Comparison of ENCODE assay signal across 9 mouse cellular contexts in the genomic region with DNA sequence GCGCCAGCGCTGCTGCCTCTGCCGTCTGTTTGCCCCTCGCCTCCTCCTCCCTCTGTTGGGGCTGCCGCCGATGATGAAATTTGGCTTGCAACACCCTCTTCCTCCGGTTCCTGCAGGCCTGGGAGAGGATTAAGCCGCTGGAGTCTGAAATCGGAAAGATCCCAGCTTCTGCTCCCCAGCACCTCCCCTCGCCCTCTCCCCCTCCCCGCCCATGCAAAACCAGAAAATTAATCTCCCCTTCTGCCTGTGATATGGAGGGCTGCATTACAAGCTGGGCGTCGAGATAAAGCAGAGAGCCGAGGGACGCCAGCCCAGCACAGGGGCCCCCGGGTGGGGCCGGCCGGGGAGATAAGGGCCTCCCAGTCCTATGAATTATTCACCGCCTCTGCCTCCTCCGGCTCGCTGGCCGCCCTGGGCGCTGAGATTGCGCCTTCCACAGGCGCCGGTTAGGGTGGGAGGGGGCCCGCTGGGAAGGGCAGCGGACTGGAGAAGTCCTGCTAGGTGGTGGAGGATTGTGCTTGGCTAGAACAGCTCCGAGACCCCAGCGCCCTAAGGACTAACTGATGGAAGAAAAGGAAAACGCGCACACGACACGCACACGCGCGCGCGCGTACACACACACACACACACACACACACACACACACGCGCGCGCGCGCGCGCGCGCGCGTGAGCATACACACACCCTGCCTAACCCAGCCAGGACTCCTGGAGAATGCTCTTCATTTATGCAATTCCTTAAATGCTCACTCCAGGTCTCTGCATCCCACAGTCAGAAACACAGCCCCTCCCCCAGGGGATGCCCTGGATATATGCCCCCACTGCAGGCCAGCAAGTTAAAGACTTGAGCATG. TPM values are rescaled to one million over a fixed set of nuclear protein-coding genes. Genes with fewer than 3 reads are reported as not detected.
A peak's percentile ranks its signal among the peaks of the same experiment; 100 is the strongest.
DNase-seq lines count a peak whose midpoint lies in the region; ATAC-seq and TF ChIP-seq lines count a peak whose summit lies in the region.
"Had no signal": no experiment of that assay in that cellular context is flagged by ENCODE, and none has a peak within 500 bp of the region (broad histone marks: within the 10 kb centered on the region; RNA-seq: fewer than 3 reads in every experiment).

No protein-coding gene starts in this region.

- no peak for TF ChIP-seq CTCF in E14TG2a.4 (conservative IDR thresholded peaks at IDR 0.05; ENCODE audit: low read length)

- peaks cover 54% of the 10 kb centered on the region for H3K27me3 ChIP-seq in E14TG2a.4 (ENCODE audit: insufficient read depth, low read length)
- peaks cover 26% of the 10 kb centered on the region for H3K27me3 ChIP-seq in embryonic facial prominence, embryonic 11.5 days (ENCODE audit: control insufficient read depth, insufficient read depth, low read length)
- H3K27me3 ChIP-seq in liver, embryonic 15.5 days, result peaks cover 97% of the 10 kb centered on the region

- H3K27ac ChIP-seq in embryonic facial prominence, embryonic 11.5 days (replicated peaks; ENCODE audit: low read depth, low read length), result no peak overlapping the region
- 0 out of 2 replicates have a peak overlapping the region, but pooled peaks have one; percentile 41 for H3K27ac ChIP-seq in liver, embryonic 15.5 days (replicated peaks)

- H3K36me3 ChIP-seq in E14TG2a.4 (ENCODE audit: insufficient read depth, low read length), result no peaks in the 10 kb centered on the region
- H3K36me3 ChIP-seq in embryonic facial prominence, embryonic 11.5 days (replicated peaks; ENCODE audit: control insufficient read depth, insufficient read depth, low read depth, low read length), result no peaks in the 10 kb centered on the region
- no peaks in the 10 kb centered on the region for H3K36me3 ChIP-seq in liver, embryonic 15.5 days (replicated peaks)

- peak overlapping the region; percentile 82 for H3K4me2 ChIP-seq in embryonic facial prominence, embryonic 11.5 days (ENCODE audit: low read depth, low read length)
- H3K4me2 ChIP-seq in liver, embryonic 15.5 days, result peak overlapping the region; percentile 75

- DNase-seq in adrenal gland, postnatal 14 days, result peak; percentile 83
- DNase-seq in embryonic facial prominence, embryonic 11.5 days (ENCODE audit: low spot score), result peak; percentile 58
- DNase-seq in heart, adult 9 months (ENCODE audit: low spot score in 2 of 2), result peak; percentile 54 to 56
- DNase-seq in kidney, postnatal 14 days, result peak; percentile 41
- DNase-seq in neural tube, embryonic 10.5 days (ENCODE audit: extremely low spot score, low spot score), result peak; percentile 73
- no peak for DNase-seq in B cell, adult 2 months

- H3K9me3 ChIP-seq in E14TG2a.4 (ENCODE audit: low read length), result no peaks in the 10 kb centered on the region
- no peaks in the 10 kb centered on the region for H3K9me3 ChIP-seq in embryonic facial prominence, embryonic 11.5 days (replicated peaks; ENCODE audit: control insufficient read depth, low read length)
- no peaks in the 10 kb centered on the region for H3K9me3 ChIP-seq in liver, embryonic 15.5 days (replicated peaks)

- WGBS in embryonic facial prominence, embryonic 11.5 days, result under 1% methylated on average over 52 of the region's 52 CpGs
- 1% methylated on average over 52 of the region's 52 CpGs for WGBS in liver, embryonic 15.5 days (ENCODE audit: insufficient replicate concordance)

- peaks cover 53% of the 10 kb centered on the region for H3K4me1 ChIP-seq in E14TG2a.4 (replicated peaks; ENCODE audit: low read depth, low read length)
- H3K4me1 ChIP-seq in embryonic facial prominence, embryonic 11.5 days (ENCODE audit: control insufficient read depth, insufficient read depth, low read length), result peaks cover 7% of the 10 kb centered on the region; the same call in 1 of the 2 replicates
- peaks cover 41% of the 10 kb centered on the region for H3K4me1 ChIP-seq in liver, embryonic 15.5 days (replicated peaks)

- peak overlapping the region; percentile 73 for H3K4me3 ChIP-seq in E14TG2a.4 (replicated peaks; ENCODE audit: low read length)
- H3K4me3 ChIP-seq in embryonic facial prominence, embryonic 11.5 days (ENCODE audit: low read depth, low read length), result peak overlapping the region; percentile 36
- H3K4me3 ChIP-seq in liver, embryonic 15.5 days (replicated peaks), result peak overlapping the region; percentile 48

- peak; percentile 40; the same call in 1 of the 2 replicates for ATAC-seq in embryonic facial prominence, embryonic 11.5 days (replicated peaks; ENCODE audit: insufficient number of reproducible peaks, low FRiP score, low TSS enrichment, low read depth)
- peak; percentile 97 for ATAC-seq in liver, embryonic 15.5 days (ENCODE audit: insufficient read depth)

- peak overlapping the region; percentile 37 for H3K9ac ChIP-seq in embryonic facial prominence, embryonic 11.5 days (replicated peaks; ENCODE audit: low read length)
- H3K9ac ChIP-seq in liver, embryonic 15.5 days, result peak overlapping the region; percentile 6; the same call in 1 of the 2 replicates

RNA-seq across cellular contexts. Expression of gene Asic1, which starts 5.3 kb away (rescaled TPM):
- 0.70 and 0.75 TPM in 2 replicates for total RNA-seq in adrenal gland, postnatal 14 days (2021)
- 2.6 and 4.1 TPM in 2 replicates for polyA plus RNA-seq in embryonic facial prominence, embryonic 11.5 days (2014; fragmentation: Nextera tagmentation; extraction: Ambion mirVana)
- 0.28 and 0.45 TPM in 2 replicates for polyA plus RNA-seq in liver, embryonic 15.5 days (2015; fragmentation: Nextera tagmentation; extraction: Ambion mirVana)
- total RNA-seq: gastrocnemius, adult 8-10 months had no signal

RNA-seq across cellular contexts. Expression of gene Racgap1, which starts 13.4 kb away (rescaled TPM):
- 25.3 and 28.5 TPM in 2 replicates for total RNA-seq in adrenal gland, postnatal 14 days (2021)
- polyA plus RNA-seq in embryonic facial prominence, embryonic 11.5 days (2014; fragmentation: Nextera tagmentation; extraction: Ambion mirVana), result 147 and 152 TPM in 2 replicates
- polyA plus RNA-seq in liver, embryonic 15.5 days (2015; fragmentation: Nextera tagmentation; extraction: Ambion mirVana), result 66.2 and 66.3 TPM in 2 replicates

RNA-seq across cellular contexts. Expression of gene Smarcd1, which starts 37.1 kb away (rescaled TPM):
- total RNA-seq in adrenal gland, postnatal 14 days (2021), result 40.0 and 57.6 TPM in 2 replicates
- polyA plus RNA-seq in embryonic facial prominence, embryonic 11.5 days (2014; fragmentation: Nextera tagmentation; extraction: Ambion mirVana), result 66.8 and 81.1 TPM in 2 replicates
- polyA plus RNA-seq in liver, embryonic 15.5 days (2015; fragmentation: Nextera tagmentation; extraction: Ambion mirVana), result 5.3 and 5.7 TPM in 2 replicates

RNA-seq across cellular contexts. Expression of gene Gm17349, which starts 40.5 kb away (rescaled TPM):
- 17.6 and 18.1 TPM in 2 replicates for total RNA-seq in adrenal gland, postnatal 14 days (2021)
- not detected in 2 replicates for polyA plus RNA-seq in embryonic facial prominence, embryonic 11.5 days (2014; fragmentation: Nextera tagmentation; extraction: Ambion mirVana)
- polyA plus RNA-seq in liver, embryonic 15.5 days (2015; fragmentation: Nextera tagmentation; extraction: Ambion mirVana), result not detected in 2 replicates

RNA-seq across cellular contexts. Expression of gene Gpd1, which starts 52.5 kb away (rescaled TPM):
- total RNA-seq in adrenal gland, postnatal 14 days (2021), result 1,539 and 1,562 TPM in 2 replicates
- polyA plus RNA-seq in embryonic facial prominence, embryonic 11.5 days (2014; fragmentation: Nextera tagmentation; extraction: Ambion mirVana), result 0.10 and 0.18 TPM in 2 replicates
- 26.7 and 33.3 TPM in 2 replicates for polyA plus RNA-seq in liver, embryonic 15.5 days (2015; fragmentation: Nextera tagmentation; extraction: Ambion mirVana)

Comparison
In these comparisons a context has a peak if more than half of its experiments do, and no peak if none do; other contexts are left out.
1. DNase-seq: peak in adrenal gland, postnatal 14 days (single experiment), embryonic facial prominence, embryonic 11.5 days (single experiment), heart, adult 9 months (2 of 2), kidney, postnatal 14 days (single experiment) and neural tube, embryonic 10.5 days (single experiment); none in B cell, adult 2 months (0 of 2).
2. RNA of gene Smarcd1, which starts 37.1 kb away (polyA plus RNA-seq): 66.8 to 81.1 TPM in embryonic facial prominence, embryonic 11.5 days; 5.3 to 5.7 TPM in liver, embryonic 15.5 days; every median in the first group is over 10 times any median in the second.
3. Peak in every context shown above with its lines, with median percentiles within 50 percentile points of each other: H3K4me3 ChIP-seq.